Mouse (Mus musculus): Measurements from ENCODE around the gene Eef1akmt1. TPM values are rescaled to one million over a fixed set of nuclear protein-coding genes. Genes with fewer than 3 reads are reported as not detected.

Gene Eef1akmt1
- total and polyA plus RNA-seq, 2 experiments from 2014 or later = 39.2 to 63.8 TPM

DNA sequence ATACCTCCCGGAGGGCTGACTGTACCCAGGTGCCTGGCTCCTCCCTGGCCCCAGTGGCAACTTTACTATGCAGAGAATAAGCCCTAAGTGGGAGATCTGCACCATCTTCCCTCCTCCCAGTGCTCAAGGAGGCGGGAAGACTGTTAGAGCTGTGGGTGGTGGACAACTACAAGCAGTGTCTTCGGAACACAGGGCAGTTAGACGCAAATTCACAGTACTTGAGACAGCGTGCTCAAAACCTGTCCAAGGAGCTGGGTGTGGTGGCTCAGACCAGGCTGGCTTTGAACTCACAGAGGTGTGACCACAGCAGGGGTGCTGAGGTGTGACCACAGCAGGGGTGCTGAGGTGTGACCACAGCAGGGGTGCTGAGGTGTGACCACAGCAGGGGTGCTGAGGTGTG, 17.0 kb downstream of the Eef1akmt1 start:
- TF ChIP-seq CTCF (IDR thresholded peaks at IDR 0.05) = no peak
- Histone ChIP-seq H3K4me2 (ENCODE audit: low read depth, low read length, poor library complexity, severe bottlenecking) (no peak overlapping the region), H3K4me1 (ENCODE audit: insufficient read depth, low read length) (no peaks in the 10 kb centered on the region), H3K36me3 (ENCODE audit: insufficient read depth, low read length) (peaks cover under 1% of the 10 kb centered on the region; the same call in 1 of the 2 replicates), H3K27ac (ENCODE audit: low read depth, low read length) (no peak overlapping the region), H3K9ac (replicated peaks; ENCODE audit: low read length, poor library complexity, severe bottlenecking) (no peak overlapping the region), H3K9me3 (ENCODE audit: low read length) (no peaks in the 10 kb centered on the region), H3K27me3 (ENCODE audit: insufficient read depth, low read length) (no peaks in the 10 kb centered on the region), H3K4me3 (ENCODE audit: low read depth, low read length) (no peak overlapping the region)
- DNase-seq (ENCODE audit: low spot score) = no peak
- WGBS = 97% methylated on average over 5 of the region's 5 CpGs
- ATAC-seq (ENCODE audit: low FRiP score) = no peak

GRCm38 (mm10) chr14:57552945-57553344, 18.5 kb downstream of the Eef1akmt1 start:
- Histone ChIP-seq H3K36me3 (ENCODE audit: insufficient read depth, low read length) (peaks cover 9% of the 10 kb centered on the region; the same call in 1 of the 2 replicates), H3K4me1 (ENCODE audit: insufficient read depth, low read length) (no peaks in the 10 kb centered on the region), H3K9ac (replicated peaks; ENCODE audit: low read length, poor library complexity, severe bottlenecking) (no peak overlapping the region), H3K9me3 (ENCODE audit: low read length) (no peaks in the 10 kb centered on the region), H3K4me3 (ENCODE audit: low read depth, low read length) (no peak overlapping the region), H3K27me3 (ENCODE audit: insufficient read depth, low read length) (no peaks in the 10 kb centered on the region), H3K4me2 (ENCODE audit: low read depth, low read length, poor library complexity, severe bottlenecking) (no peak overlapping the region), H3K27ac (ENCODE audit: low read depth, low read length) (no peak overlapping the region)
- ATAC-seq (ENCODE audit: low FRiP score) (no peak), DNase-seq (ENCODE audit: low spot score) (no peak)
- no peak for TF ChIP-seq CTCF (IDR thresholded peaks at IDR 0.05)

DNA sequence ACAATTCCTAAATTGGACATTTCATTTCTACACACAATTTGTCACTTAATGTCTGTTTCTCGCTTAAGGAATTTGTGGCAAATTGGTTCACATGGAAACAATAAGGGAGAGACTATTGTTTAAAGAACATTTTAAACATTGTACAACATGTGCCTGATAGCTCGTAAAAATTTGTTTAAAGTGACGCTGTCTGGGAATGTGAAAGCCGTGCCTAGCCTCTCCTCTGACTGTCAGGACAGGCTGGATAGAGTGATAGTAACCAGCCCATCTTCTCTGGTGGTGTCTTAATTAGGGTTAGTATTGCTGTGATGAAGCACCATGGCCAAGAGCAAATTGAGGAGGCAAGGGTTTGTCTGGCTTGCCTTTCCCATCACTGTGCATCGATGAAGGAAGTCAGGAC, 24.4 kb downstream of the Eef1akmt1 start:
- Histone ChIP-seq H3K4me2 (ENCODE audit: low read depth, low read length, poor library complexity, severe bottlenecking) (no peak overlapping the region), H3K27ac (ENCODE audit: low read depth, low read length) (no peak overlapping the region), H3K9ac (replicated peaks; ENCODE audit: low read length, poor library complexity, severe bottlenecking) (no peak overlapping the region), H3K27me3 (ENCODE audit: insufficient read depth, low read length) (no peaks in the 10 kb centered on the region), H3K36me3 (ENCODE audit: insufficient read depth, low read length) (peaks cover 21% of the 10 kb centered on the region), H3K4me3 (ENCODE audit: low read depth, low read length) (no peak overlapping the region), H3K4me1 (ENCODE audit: insufficient read depth, low read length) (no peaks in the 10 kb centered on the region), H3K9me3 (ENCODE audit: low read length) (no peaks in the 10 kb centered on the region)
- no peak for TF ChIP-seq CTCF (IDR thresholded peaks at IDR 0.05)
- no peak for ATAC-seq (ENCODE audit: low FRiP score)
- no peak for DNase-seq (ENCODE audit: low spot score)
- 84% methylated on average over 5 of the region's 5 CpGs for WGBS

- Histone ChIP-seq H3K9ac (replicated peaks; ENCODE audit: low read length, poor library complexity, severe bottlenecking) (no peak overlapping the region), H3K36me3 (ENCODE audit: insufficient read depth, low read length) (peaks cover 21% of the 10 kb centered on the region), H3K27me3 (ENCODE audit: insufficient read depth, low read length) (no peaks in the 10 kb centered on the region), H3K4me2 (ENCODE audit: low read depth, low read length, poor library complexity, severe bottlenecking) (no peak overlapping the region), H3K9me3 (ENCODE audit: low read length) (no peaks in the 10 kb centered on the region), H3K4me3 (ENCODE audit: low read depth, low read length) (no peak overlapping the region), H3K27ac (ENCODE audit: low read depth, low read length) (no peak overlapping the region), H3K4me1 (ENCODE audit: insufficient read depth, low read length) (no peaks in the 10 kb centered on the region)
- DNase-seq (ENCODE audit: low spot score) = no peak
- no peak for TF ChIP-seq CTCF (IDR thresholded peaks at IDR 0.05)
- WGBS = 27% methylated on average over 13 of the region's 13 CpGs
- no peak for ATAC-seq (ENCODE audit: low FRiP score)
Measured at GRCm38 (mm10) chr14:57546557-57547021, 24.8 kb downstream of the Eef1akmt1 start.

DNA sequence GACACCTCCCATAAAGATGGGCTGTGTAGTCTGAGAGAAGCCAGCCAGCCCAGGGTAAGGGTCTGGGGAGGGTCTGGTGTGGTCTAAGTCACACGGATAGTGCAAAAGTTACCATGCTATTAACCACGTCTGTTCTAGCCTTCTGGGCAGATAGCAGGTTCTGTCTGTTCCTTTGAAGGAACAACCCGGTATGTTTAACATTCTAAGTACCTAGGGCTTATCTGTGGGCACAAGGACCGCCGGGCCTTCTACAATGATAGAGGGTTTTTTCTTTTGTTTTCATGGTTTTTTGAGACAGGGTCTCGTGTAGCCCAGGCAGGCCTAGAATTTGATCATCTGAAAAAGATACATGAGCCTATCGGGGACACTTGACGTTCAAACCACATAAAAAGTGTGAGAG, 25.3 kb downstream of the Eef1akmt1 start:
- Histone ChIP-seq H3K4me3 (ENCODE audit: low read depth, low read length) (no peak overlapping the region), H3K27me3 (ENCODE audit: insufficient read depth, low read length) (no peaks in the 10 kb centered on the region), H3K27ac (ENCODE audit: low read depth, low read length) (no peak overlapping the region), H3K4me1 (ENCODE audit: insufficient read depth, low read length) (no peaks in the 10 kb centered on the region), H3K4me2 (ENCODE audit: low read depth, low read length, poor library complexity, severe bottlenecking) (no peak overlapping the region), H3K9me3 (ENCODE audit: low read length) (no peaks in the 10 kb centered on the region), H3K9ac (replicated peaks; ENCODE audit: low read length, poor library complexity, severe bottlenecking) (no peak overlapping the region), H3K36me3 (ENCODE audit: insufficient read depth, low read length) (peaks cover 21% of the 10 kb centered on the region)
- WGBS = 85% methylated on average over 8 of the region's 8 CpGs
- DNase-seq (ENCODE audit: low spot score) (no peak), ATAC-seq (ENCODE audit: low FRiP score) (no peak)
- TF ChIP-seq CTCF (IDR thresholded peaks at IDR 0.05) = no peak

- Histone ChIP-seq H3K36me3 (ENCODE audit: insufficient read depth, low read length) (peaks cover 21% of the 10 kb centered on the region), H3K27me3 (ENCODE audit: insufficient read depth, low read length) (no peaks in the 10 kb centered on the region), H3K27ac (ENCODE audit: low read depth, low read length) (no peak overlapping the region), H3K9me3 (ENCODE audit: low read length) (no peaks in the 10 kb centered on the region), H3K4me1 (ENCODE audit: insufficient read depth, low read length) (no peaks in the 10 kb centered on the region), H3K9ac (replicated peaks; ENCODE audit: low read length, poor library complexity, severe bottlenecking) (no peak overlapping the region), H3K4me2 (ENCODE audit: low read depth, low read length, poor library complexity, severe bottlenecking) (no peak overlapping the region), H3K4me3 (ENCODE audit: low read depth, low read length) (no peak overlapping the region)
- no peak for TF ChIP-seq CTCF (IDR thresholded peaks at IDR 0.05)
- WGBS = 84% methylated on average over 17 of the region's 17 CpGs
- ATAC-seq (ENCODE audit: low FRiP score) (no peak), DNase-seq (ENCODE audit: low spot score) (no peak)
Measured at GRCm38 (mm10) chr14:57545526-57545925, 25.9 kb downstream of the Eef1akmt1 start.

All from midbrain, postnatal 0 days (tissue).